Mouse (Mus musculus) neural tube, embryonic 14.5 days (tissue): Measurements from ENCODE around the gene Ncor2. TPM values are rescaled to one million over a fixed set of nuclear protein-coding genes. Genes with fewer than 3 reads are reported as not detected.

Source experiments
- ATAC-seq: fragments of 200-750 bp; cut with Nextera tagmentation; 2 replicates; pipeline ENCODE4 v1.8.0; 2017; ENCODE audit warnings: low read depth, mild to moderate bottlenecking, moderate TSS enrichment, moderate library complexity
- H3K27ac ChIP-seq: fragments of 300-500 bp; sonication (generic); 2 replicates; pipeline ENCODE4 v1.5.1; 2014; ENCODE audit warnings: low read depth, mild to moderate bottlenecking, control low read depth, low read length, moderate library complexity, mixed read lengths
- H3K27me3 ChIP-seq: fragments of 300-500 bp; sonication (generic); 2 replicates; pipeline ENCODE4 v1.6.1; 2014; ENCODE audit warnings: low read length; ENCODE audit not compliant: control insufficient read depth, insufficient read depth
- H3K36me3 ChIP-seq: fragments of 300-500 bp; sonication (generic); 2 replicates; pipeline ENCODE4 v1.6.1; 2014; ENCODE audit warnings: low read length, mixed read lengths; ENCODE audit not compliant: control insufficient read depth, insufficient read depth
- H3K4me1 ChIP-seq: fragments of 300-500 bp; sonication (generic); 2 replicates; pipeline ENCODE4 v1.6.1; 2014; ENCODE audit warnings: low read length; ENCODE audit not compliant: control insufficient read depth, insufficient read depth
- H3K4me2 ChIP-seq: fragments of 300-500 bp; sonication (generic); 2 replicates; pipeline ENCODE4 v1.6.1; 2014; ENCODE audit warnings: mild to moderate bottlenecking, low read depth, low read length, control low read depth
- H3K4me3 ChIP-seq: fragments of 300-500 bp; sonication (generic); 2 replicates; pipeline ENCODE4 v1.5.1; 2014; ENCODE audit warnings: low read depth, low read length, control low read depth, mixed read lengths
- H3K9ac ChIP-seq: fragments of 300-500 bp; sonication (generic); replicated peaks from 2 replicates; pipeline ENCODE4 v1.6.1; 2014; ENCODE audit warnings: low read depth, mild to moderate bottlenecking, control low read depth, low read length, mixed read lengths
- H3K9me3 ChIP-seq: fragments of 300-500 bp; sonication (generic); 2 replicates; pipeline ENCODE4 v1.6.1; 2016; ENCODE audit warnings: low read length; ENCODE audit not compliant: control insufficient read depth
- WGBS: fragments of 180-500 bp; shearing (Covaris S2); extraction: QIAGEN DNeasy Blood & Tissue Kit; methylation state at CpG from one replicate; pipeline ENCODE4 v1.1.7; 2014; 5-methylcytosine and 5-hydroxymethylcytosine counted together
- polyA plus RNA-seq: library from polyadenylated mRNA; unstranded; fragments of >200 nt; fragmentation: Nextera tagmentation; extraction: Ambion mirVana; gene quantifications from 2 replicates; pipeline ENCODE4 v1.2.1, GENCODE M21; 2014

Ncor2 gene
- polyA plus RNA-seq, 1 experiment from 2014 or later, result 32.8 TPM

DNA sequence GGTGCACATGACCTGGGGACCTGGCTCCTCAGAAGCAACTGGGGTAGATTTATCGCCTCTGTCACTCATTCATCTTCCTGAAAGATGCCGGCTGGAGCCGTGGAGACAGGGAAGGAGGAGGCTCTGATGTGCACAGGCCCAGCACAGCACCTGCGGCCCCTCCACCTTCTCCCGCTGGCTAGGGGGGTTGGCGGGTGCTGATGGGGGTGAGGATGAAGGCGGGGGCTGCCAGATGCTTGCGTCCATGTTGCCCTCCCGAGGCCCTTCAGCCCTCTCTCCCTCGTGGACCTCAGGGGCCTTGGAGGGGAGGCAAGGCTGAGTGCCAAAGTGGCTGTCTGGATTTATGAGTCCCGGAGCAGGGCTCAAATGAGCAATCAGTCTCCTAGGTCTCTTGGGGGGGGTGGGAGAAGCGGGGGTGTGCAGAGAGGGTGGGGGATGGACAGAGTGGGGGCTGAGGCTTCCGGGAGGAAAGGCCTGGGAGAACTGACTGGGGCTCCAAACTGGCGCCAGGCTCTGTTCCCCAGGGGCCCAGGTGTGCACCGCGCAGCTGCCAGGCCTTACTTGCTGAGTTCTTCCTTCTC lies 110.6 kb downstream of the Ncor2 start:
- Histone ChIP-seq H3K36me3 (peaks cover 19% of the 10 kb centered on the region; the same call in 1 of the 2 replicates), H3K27me3 (no peaks in the 10 kb centered on the region), H3K9ac (no peak overlapping the region), H3K4me3 (no peak overlapping the region), H3K4me2 (no peak overlapping the region), H3K27ac (peak overlapping the region; percentile 52), H3K4me1 (peaks cover 37% of the 10 kb centered on the region), H3K9me3 (no peaks in the 10 kb centered on the region)
- peak; percentile 71 for ATAC-seq
- WGBS, result 24% methylated on average over 14 of the region's 16 CpGs

DNA sequence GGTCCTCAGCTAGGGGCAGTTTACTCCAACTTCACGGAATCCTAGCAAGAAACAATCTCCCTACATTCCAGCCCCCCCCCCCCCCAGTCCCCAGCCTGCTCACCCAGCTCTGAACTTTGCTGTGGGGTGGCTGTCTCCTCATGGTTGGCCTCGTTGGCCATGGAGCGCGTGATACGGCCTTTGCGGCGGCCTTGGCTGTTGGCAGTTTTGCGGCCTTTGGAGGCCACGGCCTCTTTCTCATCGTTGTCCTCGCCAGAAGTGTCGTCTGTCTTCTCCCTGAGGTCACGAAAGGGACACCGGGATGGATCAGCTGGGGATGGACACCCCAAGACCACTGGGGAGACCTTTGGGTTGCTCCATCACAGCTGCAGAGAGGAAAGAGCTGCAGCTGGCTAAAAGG lies 111.3 kb downstream of the Ncor2 start:
- Histone ChIP-seq H3K9ac (no peak overlapping the region), H3K27me3 (no peaks in the 10 kb centered on the region), H3K4me1 (peaks cover 45% of the 10 kb centered on the region), H3K4me3 (no peak overlapping the region), H3K9me3 (no peaks in the 10 kb centered on the region), H3K36me3 (peaks cover 19% of the 10 kb centered on the region; the same call in 1 of the 2 replicates), H3K27ac (peak overlapping the region; percentile 52), H3K4me2 (no peak overlapping the region)
- 64% methylated on average over 14 of the region's 14 CpGs for WGBS
- ATAC-seq, result no peak

DNA sequence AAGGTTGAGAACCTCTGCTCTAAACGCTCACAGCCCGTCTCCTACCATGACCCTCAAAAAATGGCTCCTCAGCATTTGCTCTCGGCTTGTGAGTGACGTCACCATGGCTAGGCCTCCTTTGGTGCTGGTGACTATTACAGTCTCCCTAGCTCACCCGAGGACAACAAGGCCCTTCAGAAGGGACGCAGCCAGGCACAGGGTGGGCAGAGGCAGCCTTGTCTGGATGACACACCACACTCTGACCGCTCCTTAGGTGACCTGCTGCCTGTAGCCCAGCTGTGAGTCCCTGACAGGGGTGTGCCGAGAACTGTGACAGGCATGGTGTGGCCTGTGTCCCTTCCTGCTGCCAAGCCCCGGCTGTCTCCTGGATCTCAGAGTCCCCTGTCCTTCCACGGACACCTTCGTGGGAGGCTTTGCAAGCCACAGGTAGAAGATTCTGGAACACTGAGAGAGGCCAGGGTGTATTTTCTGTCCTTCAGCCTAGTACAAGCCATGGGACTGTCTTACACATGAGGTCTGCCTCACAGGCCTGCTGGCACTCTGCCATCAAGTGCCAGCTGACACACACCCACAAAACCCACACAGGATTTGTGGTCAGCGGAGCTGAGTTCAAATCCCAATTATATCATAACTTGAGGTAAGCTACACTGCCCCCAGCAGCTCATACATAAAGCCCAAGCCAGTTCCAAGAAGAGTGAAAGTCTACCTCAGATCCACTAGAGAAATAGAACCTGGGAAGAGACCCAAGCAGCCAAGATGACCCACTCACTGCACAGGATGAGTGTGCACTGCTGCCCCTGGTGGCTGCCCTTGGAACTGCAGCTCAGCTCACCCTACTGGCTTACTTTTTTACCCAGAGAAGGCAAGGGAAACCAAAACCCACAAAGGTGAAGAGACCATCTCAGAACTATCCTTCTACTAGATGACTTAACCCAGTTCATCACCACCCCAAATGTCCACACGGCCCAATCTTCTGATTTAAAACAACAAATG lies 112.2 kb downstream of the Ncor2 start:
- no peaks in the 10 kb centered on the region for H3K9me3 ChIP-seq
- 92% methylated on average over 13 of the region's 13 CpGs for WGBS
- H3K27ac ChIP-seq, result no peak overlapping the region
- no peaks in the 10 kb centered on the region for H3K27me3 ChIP-seq
- no peak overlapping the region for H3K9ac ChIP-seq
- H3K4me3 ChIP-seq, result no peak overlapping the region
- H3K36me3 ChIP-seq, result peaks cover 19% of the 10 kb centered on the region; the same call in 1 of the 2 replicates
- H3K4me2 ChIP-seq, result no peak overlapping the region
- no peak for ATAC-seq
- H3K4me1 ChIP-seq, result peaks cover 46% of the 10 kb centered on the region

- H3K27me3 ChIP-seq, result no peaks in the 10 kb centered on the region
- WGBS, result 15% methylated on average over 17 of the region's 17 CpGs
- 0 out of 2 replicates have a peak overlapping the region, but pooled peaks have one; percentile 16 for H3K9ac ChIP-seq
- peaks cover 19% of the 10 kb centered on the region; the same call in 1 of the 2 replicates for H3K36me3 ChIP-seq
- H3K4me3 ChIP-seq, result no peak overlapping the region
- peak; percentile 12 for ATAC-seq
- no peak overlapping the region for H3K4me2 ChIP-seq
- H3K4me1 ChIP-seq, result peaks cover 38% of the 10 kb centered on the region
- H3K27ac ChIP-seq, result peak overlapping the region; percentile 80
- no peaks in the 10 kb centered on the region for H3K9me3 ChIP-seq
Measured at GRCm38 (mm10) chr5:125063015-125063414, 116.0 kb downstream of the Ncor2 start.

DNA sequence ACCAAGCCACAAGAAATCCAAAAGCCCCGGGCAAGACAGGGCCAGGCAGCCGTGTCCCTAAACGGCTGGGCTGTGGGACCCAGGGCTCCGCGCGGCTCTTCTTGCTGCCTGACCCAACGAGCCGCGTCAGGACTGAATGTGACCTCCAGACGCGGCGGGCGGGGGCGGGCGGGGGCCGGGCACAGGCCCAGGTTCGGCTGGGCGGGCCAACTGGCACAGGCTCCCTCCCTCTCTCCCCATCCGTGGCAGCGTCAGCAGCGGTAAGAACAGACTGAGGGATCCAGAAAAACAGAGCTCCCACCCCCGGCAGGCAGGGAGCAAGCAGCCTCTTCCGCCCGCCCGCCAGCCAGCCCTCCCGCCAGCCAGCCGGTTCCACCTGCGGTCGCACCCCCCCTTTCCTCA lies 120.8 kb downstream of the Ncor2 start:
- WGBS, result 0% methylated on average over 19 of the region's 29 CpGs
- no peaks in the 10 kb centered on the region for H3K27me3 ChIP-seq
- no peaks in the 10 kb centered on the region; the same call in 1 of the 2 replicates for H3K36me3 ChIP-seq
- H3K4me3 ChIP-seq, result peak overlapping the region; percentile 11; the same call in 1 of the 2 replicates
- no peaks in the 10 kb centered on the region for H3K9me3 ChIP-seq
- peak overlapping the region; percentile 40 for H3K4me2 ChIP-seq
- peak overlapping the region; percentile 67 for H3K27ac ChIP-seq
- peak; percentile 28; the same call in 1 of the 2 replicates for ATAC-seq
- H3K4me1 ChIP-seq, result peaks cover 50% of the 10 kb centered on the region
- H3K9ac ChIP-seq, result peak overlapping the region; percentile 41

- peaks cover 45% of the 10 kb centered on the region for H3K4me1 ChIP-seq
- H3K4me3 ChIP-seq, result peak overlapping the region; percentile 11; the same call in 1 of the 2 replicates
- peak overlapping the region; percentile 41 for H3K9ac ChIP-seq
- H3K9me3 ChIP-seq, result no peaks in the 10 kb centered on the region
- H3K27me3 ChIP-seq, result no peaks in the 10 kb centered on the region
- peak overlapping the region; percentile 67 for H3K27ac ChIP-seq
- ATAC-seq, result 0 out of 2 replicates have a peak, but pooled peaks have one; percentile 2
- no peaks in the 10 kb centered on the region; the same call in 1 of the 2 replicates for H3K36me3 ChIP-seq
- peak overlapping the region; percentile 40 for H3K4me2 ChIP-seq
- 7% methylated on average over 29 of the region's 29 CpGs for WGBS
Measured at GRCm38 (mm10) chr5:125057555-125058266, 121.3 kb downstream of the Ncor2 start.

DNA sequence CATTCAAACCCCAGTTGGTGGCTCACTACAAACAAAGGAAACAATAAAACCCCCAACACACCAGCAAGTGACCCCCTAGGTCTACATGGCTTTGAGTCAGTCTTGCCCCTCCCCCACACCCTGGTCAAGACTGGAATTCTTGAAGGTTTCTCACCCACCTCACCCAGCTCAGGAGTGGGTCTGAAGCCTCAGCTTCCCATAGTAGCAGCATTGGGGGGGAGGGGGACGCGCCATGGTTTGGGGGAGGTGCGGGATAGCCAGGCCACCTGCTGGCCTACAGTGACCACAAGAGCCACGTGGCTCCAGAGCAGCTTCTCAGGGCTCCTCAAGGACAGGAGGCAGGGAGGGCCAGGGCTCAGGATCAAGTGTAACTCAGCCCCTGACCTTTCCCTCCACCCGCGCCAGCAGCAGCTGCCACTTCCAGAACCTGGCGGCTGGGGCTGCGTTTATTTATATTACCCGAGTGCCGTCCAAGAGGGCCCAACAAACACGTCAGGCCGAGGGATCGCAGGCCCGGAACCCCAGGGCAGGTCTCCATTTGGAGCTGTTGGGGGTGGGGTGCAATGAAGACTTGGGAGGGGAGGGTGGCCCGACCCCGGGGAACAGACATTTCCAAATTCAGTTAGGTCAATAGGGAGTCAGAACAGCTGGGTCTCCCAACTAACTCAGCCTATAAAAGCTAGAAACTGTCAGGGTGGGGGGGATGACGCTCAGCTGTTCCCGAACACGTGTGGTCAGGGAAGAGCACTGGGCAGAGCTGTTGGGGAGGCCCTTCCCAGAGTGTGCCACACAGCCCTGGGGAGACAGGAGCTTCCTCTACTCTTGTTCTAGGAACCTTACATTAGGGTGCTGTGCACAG lies 122.1 kb downstream of the Ncor2 start:
- ATAC-seq, result 0 out of 2 replicates have a peak, but pooled peaks have one; percentile 17

GRCm38 (mm10) chr5:125056331-125056695 lies 122.7 kb downstream of the Ncor2 start:
- Histone ChIP-seq H3K9me3 (no peaks in the 10 kb centered on the region), H3K4me3 (no peak overlapping the region), H3K4me1 (peaks cover 43% of the 10 kb centered on the region), H3K4me2 (peak overlapping the region; percentile 24; the same call in 1 of the 2 replicates), H3K9ac (no peak overlapping the region), H3K27ac (peak overlapping the region; percentile 35; the same call in 1 of the 2 replicates), H3K36me3 (no peaks in the 10 kb centered on the region; the same call in 1 of the 2 replicates), H3K27me3 (no peaks in the 10 kb centered on the region)
- 9% methylated on average over 6 of the region's 6 CpGs for WGBS
- ATAC-seq, result no peak

More for the DNA sequence above, 122.1 kb downstream of the Ncor2 start:
- H3K4me1 ChIP-seq, result peaks cover 43% of the 10 kb centered on the region
- H3K36me3 ChIP-seq, result no peaks in the 10 kb centered on the region; the same call in 1 of the 2 replicates
- peak overlapping the region; percentile 32 for H3K9ac ChIP-seq
- H3K9me3 ChIP-seq, result no peaks in the 10 kb centered on the region
- H3K27me3 ChIP-seq, result no peaks in the 10 kb centered on the region
- peak overlapping the region; percentile 40; the same call in 1 of the 2 replicates for H3K4me2 ChIP-seq
- peak overlapping the region; percentile 67; the same call in 1 of the 2 replicates for H3K27ac ChIP-seq
- WGBS, result 4% methylated on average over 19 of the region's 19 CpGs
- no peak overlapping the region for H3K4me3 ChIP-seq
